Mouse (Mus musculus): Measurements from ENCODE around the gene Ccna2. TPM values are rescaled to one million over a fixed set of nuclear protein-coding genes. Genes with fewer than 3 reads are reported as not detected.

Ccna2 gene
- 1.3 TPM for total RNA-seq (2023)

DNA sequence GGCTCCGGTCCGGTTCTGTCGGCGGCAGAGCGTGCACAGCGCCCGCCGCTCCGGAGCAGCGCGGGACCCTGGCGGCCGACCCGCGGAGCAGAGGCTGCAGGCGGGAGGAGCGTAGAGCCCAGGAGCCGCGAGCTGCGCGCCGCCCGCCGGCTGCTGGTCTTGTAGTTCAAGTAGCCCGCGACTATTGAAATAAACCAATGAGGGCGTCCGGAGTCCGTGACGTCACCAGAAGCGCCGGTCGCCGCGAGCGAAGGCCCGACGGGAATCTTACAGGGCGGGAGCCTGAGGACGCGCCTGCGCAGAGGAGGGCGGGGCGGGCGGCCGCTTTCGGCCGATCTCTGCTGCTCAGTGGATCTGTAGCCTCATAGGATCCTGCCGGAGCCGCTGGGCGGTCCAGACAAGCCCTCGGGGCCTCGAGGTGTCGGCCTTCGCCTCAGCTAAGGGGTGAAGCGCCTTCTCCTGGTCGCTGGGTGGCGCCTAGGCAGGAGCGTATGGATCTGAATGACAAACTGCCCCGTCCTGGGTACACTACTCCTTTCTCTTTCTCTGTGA is at the start of gene Ccna2:
Gene Ccna2 (minus strand): TSS at position 324 of the 552 bp plus-strand sequence.

DNA sequence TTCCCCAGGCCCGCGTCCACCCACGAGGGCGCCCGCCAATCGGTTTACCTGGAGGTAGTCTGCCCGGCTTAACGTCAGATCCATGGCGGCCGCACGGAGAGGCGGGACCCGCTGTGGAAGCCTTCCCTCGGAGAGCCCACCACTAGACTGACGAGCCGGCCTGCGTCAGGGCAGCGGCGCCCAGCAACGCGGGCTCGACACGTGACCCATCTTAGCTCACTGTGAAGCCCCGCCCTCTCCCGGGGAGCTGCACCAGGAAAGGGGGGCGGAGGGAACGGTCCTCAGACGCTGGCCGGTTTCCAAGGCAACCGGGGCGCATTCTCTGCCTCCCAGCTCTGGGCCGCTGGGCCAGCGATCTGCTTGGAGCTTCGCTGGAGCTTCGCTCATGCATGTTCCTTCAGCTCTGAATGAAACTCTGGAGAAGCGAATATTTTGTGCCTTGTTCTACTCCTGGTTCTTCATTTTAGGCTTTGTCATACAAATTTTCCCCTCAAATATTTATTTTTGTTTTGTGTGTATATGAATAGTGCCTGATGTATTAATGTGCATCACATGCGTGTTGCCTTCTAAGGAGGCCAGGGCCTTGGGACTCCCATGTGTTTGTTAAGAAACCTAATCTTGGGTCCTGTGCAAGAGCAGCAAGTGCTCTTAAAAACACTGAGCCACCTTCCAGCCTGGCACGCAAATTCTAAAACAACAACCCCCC is 41.4 kb upstream of the Ccna2 start, which contains the start of gene Bbs7:
Gene Bbs7 (minus strand): TSS at position 276 of the 706 bp plus-strand sequence.

DNA sequence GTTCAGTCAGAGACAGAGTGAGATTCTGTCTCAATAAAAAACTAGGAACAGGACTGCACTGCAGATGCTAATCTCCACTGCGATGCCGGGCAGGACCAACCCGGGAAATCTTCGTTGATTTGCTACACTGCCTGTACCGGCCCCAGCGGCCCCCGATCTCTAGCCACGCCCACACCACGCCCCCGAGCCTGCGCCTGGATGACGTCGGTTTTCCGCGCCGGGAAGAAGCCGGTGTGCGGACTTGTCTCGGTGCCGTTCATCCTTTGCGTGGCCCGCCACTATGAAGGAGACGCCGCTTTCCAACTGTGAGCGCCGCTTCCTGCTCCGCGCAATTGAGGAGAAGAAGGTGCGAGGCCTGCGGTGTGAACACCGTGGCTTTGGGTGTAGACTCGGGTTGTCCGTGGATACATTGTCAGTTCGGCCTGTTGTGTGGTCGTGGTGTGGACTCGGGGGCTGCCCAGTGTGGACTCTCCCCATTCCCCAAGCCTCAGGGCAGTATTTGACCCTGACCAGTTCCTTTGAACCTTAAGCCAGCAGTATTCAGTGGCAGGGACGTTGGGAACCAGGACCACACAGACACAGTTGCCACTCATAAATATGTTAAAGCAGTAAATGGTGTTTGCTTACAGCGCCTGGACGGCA is 19.4 kb downstream of the Ccna2 start, which contains the start of gene Exosc9:
Gene Exosc9 (plus strand): TSS at position 201 of the 642 bp plus-strand sequence.

DNA sequence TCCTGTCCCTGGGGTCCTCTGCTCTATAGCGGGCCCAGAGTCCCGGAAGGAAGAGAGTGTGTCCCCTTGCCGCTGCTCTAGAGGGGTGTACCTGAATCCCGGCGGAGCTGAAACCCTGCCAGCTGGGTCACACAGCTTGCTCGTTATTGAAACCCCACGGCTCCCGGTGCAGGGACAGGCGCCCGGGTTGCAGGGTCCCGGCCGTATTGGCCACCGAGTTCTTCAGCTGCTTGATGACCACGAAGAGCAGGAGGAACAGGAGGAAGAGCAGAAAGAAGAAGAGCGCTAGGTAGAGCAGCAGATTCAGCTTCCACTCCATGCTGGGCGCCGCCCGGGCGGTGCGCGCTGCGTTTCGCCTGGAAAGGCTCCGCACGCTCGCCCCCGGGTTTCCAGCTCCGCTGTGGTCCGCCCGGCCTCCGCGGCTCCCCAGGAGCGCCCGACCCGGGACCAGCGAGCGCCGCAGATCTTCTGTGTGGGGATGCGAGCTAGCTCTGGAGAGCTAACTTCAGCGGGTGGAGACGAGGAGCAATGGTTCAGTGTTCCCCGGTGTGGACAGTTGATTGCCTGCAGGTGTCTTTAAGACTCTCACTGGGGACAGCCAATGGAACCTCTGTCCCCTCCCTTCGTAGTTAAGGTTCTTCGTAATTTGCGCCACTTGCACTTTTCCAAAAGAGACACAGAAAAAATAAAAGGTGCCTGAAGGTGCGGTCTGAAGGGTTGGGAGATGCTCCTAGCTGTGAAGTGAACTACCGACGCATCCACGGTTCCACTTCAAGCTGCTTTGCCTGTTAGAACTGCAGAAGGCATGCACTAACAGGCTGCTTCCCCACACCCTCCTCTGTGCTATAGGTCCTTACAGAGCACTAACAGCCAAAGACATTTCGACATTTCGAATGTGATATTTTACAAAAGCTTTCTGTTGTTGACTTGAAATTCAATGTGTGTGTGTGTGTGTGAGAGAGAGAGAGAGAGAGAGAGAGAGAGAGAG is 50.6 kb downstream of the Ccna2 start, which contains the start of gene Gm11549:
Gene Gm11549 (minus strand): TSS at position 741 of the 988 bp plus-strand sequence.

Other genes with a start within 250 kb of the Ccna2 start
- 65.2 TPM for gene Anxa5, start 96.3 kb downstream of the Ccna2 start, total RNA-seq (2023)
- 2.2 TPM for gene 1810062G17Rik, start 96.2 kb downstream of the Ccna2 start, total RNA-seq (2023)
- gene Gm11549, start 50.3 kb downstream of the Ccna2 start, total RNA-seq (2023): not detected
- 28.9 TPM for gene Exosc9, start 19.5 kb downstream of the Ccna2 start, total RNA-seq (2023)
- gene Bbs7, start 41.3 kb upstream of the Ccna2 start, total RNA-seq (2023): 0.53 TPM
- not detected for gene Trpc3, start 118.0 kb upstream of the Ccna2 start, total RNA-seq (2023)